Mouse (Mus musculus) lung, postnatal 36 days (tissue): ENCODE measurements at regions not wholly inside any gene's neighbourhood (a gene's known extent, or its start where the extent isn't known, plus 50 kb on each side); places are given as distances from the start of the nearest gene placed in this dataset.
A peak's percentile ranks its signal among the peaks of the same experiment; 100 is the strongest.

ENCODE experiments used
- DNase-seq: peaks from one replicate; pipeline ENCODE4 v3.0.0; 2022; ENCODE audit warnings: mixed read lengths

DNA sequence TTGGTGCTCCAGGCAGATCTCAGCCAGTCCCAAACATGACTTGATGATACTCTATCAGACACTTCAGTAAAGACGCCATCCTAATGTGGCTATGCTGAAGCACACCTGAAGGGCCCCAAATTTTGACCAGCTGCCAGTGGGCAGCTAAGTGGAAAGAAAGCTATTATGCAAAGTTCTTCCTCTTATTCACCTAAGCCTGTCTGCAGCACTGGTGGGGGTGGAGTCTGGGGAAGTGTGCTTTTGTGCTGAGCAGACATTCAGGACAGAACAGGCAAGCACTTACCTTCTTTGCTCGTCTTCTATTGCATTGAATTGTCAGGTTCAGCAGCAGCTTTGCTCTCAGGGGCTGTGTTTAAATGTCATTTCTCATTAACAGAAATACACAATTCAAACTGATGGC, 200.7 kb downstream of the Pla2g4a start:
- DNase-seq: no peak

- DNase-seq: no peak
Measured at GRCm38 (mm10) chr1:149758783-149759132, 202.3 kb downstream of the Pla2g4a start.

DNA sequence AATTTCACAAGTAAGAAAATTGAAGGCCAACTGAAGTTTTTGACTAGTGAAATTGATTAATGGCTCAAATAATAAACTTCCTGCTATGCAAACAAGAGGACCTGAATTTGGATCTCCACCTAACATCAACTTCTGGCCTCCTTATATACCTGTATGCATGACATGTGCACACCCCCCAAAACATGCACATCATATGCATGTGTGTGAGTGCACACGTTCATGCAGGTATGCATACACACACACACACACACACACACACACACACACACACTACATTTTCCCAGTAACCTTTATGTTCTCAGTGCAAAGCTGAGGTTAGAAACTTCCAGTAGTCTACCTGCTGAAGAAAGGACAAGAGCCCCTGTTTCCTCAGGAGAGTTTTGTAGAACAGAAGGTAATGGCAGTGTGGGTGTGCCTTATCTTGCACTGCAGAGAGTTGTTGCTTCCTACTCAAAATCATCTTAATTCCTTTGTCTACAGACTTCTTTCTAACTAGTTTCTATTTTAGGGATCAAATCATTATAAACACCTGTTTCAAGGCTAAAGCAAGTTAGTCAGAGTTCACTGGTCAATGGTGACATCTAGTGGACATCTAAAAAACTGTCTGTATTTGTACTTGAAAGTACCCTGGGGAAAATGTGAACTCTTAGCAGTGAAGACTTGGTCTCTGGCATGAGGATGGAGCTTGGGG, 202.9 kb downstream of the Pla2g4a start:
- peak; percentile 10 for DNase-seq

GRCm38 (mm10) chr1:149753269-149754060, 207.6 kb downstream of the Pla2g4a start:
- no peak for DNase-seq

GRCm38 (mm10) chr1:149749405-149749804, 211.7 kb downstream of the Pla2g4a start:
- no peak for DNase-seq

DNA sequence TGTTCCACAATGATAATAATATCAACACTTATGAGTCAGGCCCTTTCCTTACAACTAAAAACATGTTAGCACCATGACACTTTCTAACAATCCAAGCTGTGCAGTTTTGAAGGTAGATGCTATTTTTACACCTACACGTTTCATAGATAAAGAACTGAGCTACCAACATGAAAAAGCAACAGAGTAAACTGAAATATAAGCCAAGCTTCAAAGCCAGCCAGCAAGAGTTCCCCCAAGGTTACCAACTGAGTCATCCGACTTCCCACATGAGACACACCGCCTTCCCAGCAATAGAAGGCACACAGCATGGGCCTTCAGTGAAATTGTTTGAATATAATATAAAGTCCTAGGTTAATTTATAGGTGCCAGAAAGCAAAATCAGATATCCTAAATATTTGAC, 222.1 kb downstream of the Pla2g4a start:
- DNase-seq: no peak

DNA sequence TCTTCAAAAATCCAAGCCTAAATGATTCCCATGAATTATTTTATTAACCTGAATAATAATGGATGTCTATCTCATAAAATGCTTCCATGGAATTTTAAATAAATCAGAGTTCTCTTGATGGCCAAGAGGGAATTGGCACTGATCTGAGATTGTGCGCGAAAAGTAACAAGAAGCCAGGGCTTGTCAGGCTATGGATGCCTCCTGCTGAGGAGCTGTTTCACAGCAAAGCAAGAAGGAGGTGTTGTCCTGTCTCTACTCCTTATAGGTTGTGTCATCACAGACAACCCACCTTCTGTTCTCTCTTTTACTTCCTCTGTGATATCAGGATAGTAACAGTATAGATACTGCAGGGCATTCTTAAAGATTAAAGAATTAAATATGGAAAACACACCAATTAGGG, 226.8 kb downstream of the Pla2g4a start:
- DNase-seq: no peak

DNA sequence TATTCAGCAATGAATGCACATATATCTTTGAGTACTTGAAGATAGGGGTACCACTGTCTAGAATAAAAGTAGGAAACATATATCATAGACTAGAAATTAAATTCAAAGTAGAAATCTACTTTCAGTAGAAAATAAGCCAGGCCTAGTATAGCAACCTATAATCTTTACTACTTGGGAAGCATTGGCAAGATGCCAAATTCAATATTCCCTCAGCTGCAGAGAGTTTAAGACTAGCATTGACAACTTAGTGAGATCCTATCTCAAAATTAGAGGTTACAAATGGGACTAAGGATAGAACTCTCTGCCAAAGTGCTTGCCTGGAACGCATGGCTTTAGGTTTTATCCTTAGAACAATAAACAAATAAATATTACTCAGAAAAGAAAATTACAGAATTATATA, 245.9 kb downstream of the Pla2g4a start:
- DNase-seq: no peak

DNA sequence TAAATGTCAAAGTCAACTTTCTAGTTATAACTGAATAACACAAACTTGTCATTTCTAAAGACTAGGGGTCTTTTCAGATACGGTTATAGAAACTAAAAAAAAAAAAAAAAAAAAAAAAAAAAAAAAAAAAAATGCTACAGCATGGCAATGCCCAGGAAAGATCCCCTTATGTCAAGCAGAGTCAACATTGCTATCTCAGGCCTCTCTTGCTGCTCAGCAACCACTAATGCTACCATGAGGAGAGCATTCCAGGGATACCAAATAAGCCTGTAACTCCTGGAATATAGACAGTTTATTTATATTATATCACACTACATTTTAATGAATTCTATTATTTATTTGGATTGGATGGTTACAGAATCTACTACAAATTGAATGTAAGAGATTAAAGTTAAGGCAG, 248.8 kb downstream of the Pla2g4a start:
- peak; percentile 6 for DNase-seq

GRCm38 (mm10) chr1:149705223-149705622, 255.9 kb downstream of the Pla2g4a start:
- DNase-seq: no peak

DNA sequence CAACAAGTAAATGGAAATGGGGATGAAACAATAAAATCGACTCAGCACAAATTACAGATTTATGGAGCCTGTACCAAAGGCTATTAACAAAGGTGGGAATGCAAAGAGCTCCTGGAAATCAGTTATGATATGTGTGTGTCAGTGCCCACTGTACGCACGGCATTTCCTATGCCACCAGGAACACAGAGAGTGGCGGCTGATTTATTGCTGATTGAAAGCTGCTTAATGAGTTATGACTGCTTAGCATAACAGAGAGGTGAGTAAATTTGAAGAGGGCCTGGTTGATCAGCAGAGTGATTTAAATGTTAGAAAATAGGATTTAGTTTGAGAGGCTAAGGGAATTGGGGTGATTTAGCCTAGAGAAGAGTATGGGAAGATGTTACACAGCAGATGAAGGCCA, 261.7 kb downstream of the Pla2g4a start:
- DNase-seq: no peak

- no peak for DNase-seq
Measured at GRCm38 (mm10) chr1:149674166-149674565, 286.9 kb downstream of the Pla2g4a start.

GRCm38 (mm10) chr1:149672571-149672970, 288.5 kb downstream of the Pla2g4a start:
- DNase-seq: no peak

- no peak for DNase-seq
Measured at GRCm38 (mm10) chr1:149672117-149672516, 289.0 kb downstream of the Pla2g4a start.

GRCm38 (mm10) chr1:149671091-149671490, 290.0 kb downstream of the Pla2g4a start:
- DNase-seq: no peak
